In the genomic region with DNA sequence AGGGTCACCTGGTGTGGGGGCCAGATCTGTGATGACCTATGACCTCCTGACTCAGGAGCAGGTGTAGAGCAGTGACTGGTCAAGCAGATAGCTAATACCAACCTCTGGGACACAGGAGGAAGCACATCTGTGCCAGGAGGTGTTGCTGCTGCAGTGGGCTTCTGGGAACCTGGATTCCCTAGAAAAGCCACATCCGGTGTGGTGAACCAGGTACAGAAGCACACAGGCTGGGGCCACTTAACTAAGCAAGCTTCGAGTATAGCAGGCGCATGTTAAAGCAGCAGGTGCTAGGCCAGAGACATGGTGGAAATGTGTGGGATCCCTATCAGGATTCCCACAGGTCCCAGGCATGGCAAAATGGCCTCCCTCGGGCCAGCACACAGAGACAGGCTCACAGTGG, we compare ENCODE assay signal across 29 mouse cellular contexts. TPM values are rescaled to one million over a fixed set of nuclear protein-coding genes. Genes with fewer than 3 reads are reported as not detected.
DNase-seq lines count a peak whose midpoint lies in the region; ATAC-seq lines count a peak whose summit lies in the region.
"Had no signal": no experiment of that assay in that cellular context is flagged by ENCODE, and none has a peak within 500 bp of the region (broad histone marks: within the 10 kb centered on the region; RNA-seq: fewer than 3 reads in every experiment).

No protein-coding gene starts in this region.

- no peaks in the 10 kb centered on the region for H3K27me3 ChIP-seq in heart, embryonic 16.5 days (ENCODE audit: control insufficient read depth, insufficient read depth, low read length)
- H3K27me3 ChIP-seq: embryonic facial prominence, embryonic 12.5 days; lung, embryonic 15.5 days had no signal

- no peaks in the 10 kb centered on the region for H3K4me1 ChIP-seq in heart, embryonic 16.5 days (ENCODE audit: control insufficient read depth, insufficient read depth, low read length)
- H3K4me1 ChIP-seq: embryonic facial prominence, embryonic 12.5 days; hindbrain, embryonic 12.5 days; liver, embryonic 15.5 days; neural tube, embryonic 15.5 days had no signal

- peak; percentile 29; the same call in 1 of the 2 replicates for ATAC-seq in heart, embryonic 16.5 days (replicated peaks; ENCODE audit: extremely low read depth, insufficient read depth, low FRiP score)
- ATAC-seq in CD4-positive, CD25-positive, alpha-beta regulatory T cell, adult 4 months, result peak; percentile 95
- ATAC-seq: forebrain, embryonic 16.5 days; hindbrain, postnatal 0 days; intestine, postnatal 0 days had no signal

- intact Hi-C loops in left cerebral cortex, postnatal 25 days (cut with DNase I), result no loop called here

- no peak overlapping the region for H3K4me3 ChIP-seq in heart, embryonic 16.5 days (ENCODE audit: low read length)
- H3K4me3 ChIP-seq: embryonic facial prominence, embryonic 12.5 days; gastrocnemius, adult 2 months; heart, adult 2 months; heart, embryonic 13.5 days; hindbrain, embryonic 12.5 days; liver, embryonic 15.5 days; lung, embryonic 15.5 days; neural tube, embryonic 15.5 days had no signal

- WGBS in heart, embryonic 16.5 days, result 87% methylated on average over 4 of the region's 4 CpGs

- no peaks in the 10 kb centered on the region for H3K36me3 ChIP-seq in heart, embryonic 16.5 days (ENCODE audit: control insufficient read depth, insufficient read depth)
- H3K36me3 ChIP-seq: embryonic facial prominence, embryonic 12.5 days; heart, embryonic 13.5 days; hindbrain, embryonic 12.5 days; liver, embryonic 15.5 days; lung, embryonic 15.5 days; neural tube, embryonic 15.5 days had no signal

- H3K27ac ChIP-seq in heart, embryonic 16.5 days (ENCODE audit: low read length), result no peak overlapping the region
- H3K27ac ChIP-seq: embryonic facial prominence, embryonic 12.5 days; gastrocnemius, adult 2 months; heart, adult 2 months; heart, embryonic 13.5 days; hindbrain, embryonic 12.5 days; hindbrain, postnatal 0 days; liver, embryonic 15.5 days; lung, embryonic 15.5 days; neural tube, embryonic 15.5 days had no signal

- DNase-seq in heart, postnatal 4 days, result no peak
- DNase-seq in naive thymus-derived CD4-positive, alpha-beta T cell, adult 2 months (ENCODE audit: low read depth), result peak; percentile 58
- peak; percentile 63 for DNase-seq in thymus, postnatal 14 days
- no peak for DNase-seq in left cerebral cortex, postnatal 25 days (ENCODE audit: low spot score in 2 of 2)
- DNase-seq in cerebellum, postnatal 25 days, result no peak
- no peak for DNase-seq in spleen, postnatal 4 days (ENCODE audit: low spot score in 2 of 2)
- DNase-seq: adrenal gland, adult 2 months; cerebellum, adult 9-10 months; embryo, embryonic 11 days; gastrocnemius, adult 2 months; heart, adult 2 months; kidney, adult 9 months; kidney, postnatal 10 days; layer of hippocampus, postnatal 36 days; liver; midbrain, embryonic 14.5 days; retina, postnatal 1 day; right cerebral cortex, postnatal 14 days had no signal

- H3K9ac ChIP-seq in heart, embryonic 16.5 days (ENCODE audit: low read length), result no peak overlapping the region
- H3K9ac ChIP-seq: embryonic facial prominence, embryonic 12.5 days; heart, embryonic 13.5 days; hindbrain, embryonic 12.5 days; liver, embryonic 15.5 days; lung, embryonic 15.5 days; neural tube, embryonic 15.5 days had no signal

- no peak overlapping the region for H3K4me2 ChIP-seq in heart, embryonic 16.5 days (ENCODE audit: low read depth, low read length)
- H3K4me2 ChIP-seq: embryonic facial prominence, embryonic 12.5 days; heart, embryonic 13.5 days; hindbrain, embryonic 12.5 days; liver, embryonic 15.5 days; lung, embryonic 15.5 days; neural tube, embryonic 15.5 days had no signal

- H3K9me3 ChIP-seq in heart, embryonic 16.5 days (replicated peaks; ENCODE audit: control insufficient read depth, low read length), result no peaks in the 10 kb centered on the region
- H3K9me3 ChIP-seq: embryonic facial prominence, embryonic 12.5 days; heart, embryonic 13.5 days; hindbrain, embryonic 12.5 days; liver, embryonic 15.5 days; lung, embryonic 15.5 days; neural tube, embryonic 15.5 days had no signal

RNA-seq across cellular contexts. Expression of a gene that starts 7.1 kb away (rescaled TPM):
- 27.0 and 27.8 TPM in 2 replicates for polyA plus RNA-seq in heart, embryonic 16.5 days (2015; fragmentation: Nextera tagmentation; extraction: Ambion mirVana)
- total RNA-seq in heart, postnatal 4 days (2021), result 10 to 100 TPM; 94.6 to 99.9 TPM
- 10 to 100 TPM; 28.3 to 31.6 TPM for polyA plus RNA-seq in CD4-positive, CD25-positive, alpha-beta regulatory T cell, adult 4 months (2017; shearing (Covaris generic))
- 10 to 100 TPM; 29.5 to 32.9 TPM for total RNA-seq in left cerebral cortex, postnatal 25 days (2021)

RNA-seq across cellular contexts. Expression of a gene that starts 21.7 kb away (rescaled TPM):
- polyA plus RNA-seq in heart, embryonic 16.5 days (2015; fragmentation: Nextera tagmentation; extraction: Ambion mirVana), result 12.7 and 12.8 TPM in 2 replicates
- 10 to 100 TPM; 16.6 to 16.7 TPM for total RNA-seq in heart, postnatal 4 days (2021)
- polyA plus RNA-seq in CD4-positive, CD25-positive, alpha-beta regulatory T cell, adult 4 months (2017; shearing (Covaris generic)), result 1 to 10 TPM; 8.2 to 9.4 TPM
- 1 to 10 TPM; 2.1 to 2.2 TPM for total RNA-seq in left cerebral cortex, postnatal 25 days (2021)

Comparison
In these comparisons a context has a peak if more than half of its experiments do, and no peak if none do; other contexts are left out.
1. DNase-seq: peak in naive thymus-derived CD4-positive, alpha-beta T cell, adult 2 months (single experiment) and thymus, postnatal 14 days (single experiment); none in heart, postnatal 4 days (single experiment), left cerebral cortex, postnatal 25 days (0 of 2), cerebellum, postnatal 25 days (0 of 2) and spleen, postnatal 4 days (0 of 2).
2. RNA of a gene that starts 21.7 kb away (total RNA-seq): 16.6 to 16.7 TPM in heart, postnatal 4 days; 2.1 to 2.2 TPM in left cerebral cortex, postnatal 25 days; every median in the first group is over 4 times any median in the second.